Mouse (Mus musculus) T-helper 2 cell (primary cell): ENCODE results near the gene Rufy4.

Experiments used
- in situ Hi-C: fragments of 300-600 bp; cut with MboI, MseI; formaldehyde crosslinking; loops from one replicate; pipeline ENCODE4 v1.15.1; 2025; ENCODE audit warnings: high pct_unique_total_duplicates

Gene Rufy4

GRCm38 (mm10) chr1:74105660-74106059 lies 19.7 kb upstream of the Rufy4 start:
- in situ Hi-C loops: no loop called here

DNA sequence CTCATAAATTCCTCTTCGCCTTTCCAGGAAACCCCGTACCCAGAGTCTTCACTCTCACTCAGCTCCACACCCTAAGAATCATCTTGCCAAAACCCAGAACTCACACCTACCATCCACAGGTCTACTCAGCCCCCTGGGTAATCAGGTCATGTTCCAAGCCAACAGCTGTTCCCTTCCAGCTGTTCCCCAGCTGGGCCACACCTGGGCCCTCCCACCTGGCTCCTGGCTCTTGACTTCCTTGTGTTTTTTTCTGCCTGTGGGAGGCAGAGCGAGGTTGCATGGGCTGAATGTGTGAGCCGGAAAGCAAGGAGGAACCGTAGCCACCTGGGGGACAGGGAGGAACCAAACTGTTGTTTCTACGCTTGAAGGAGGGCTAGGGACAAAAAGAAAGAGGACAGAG lies 19.1 kb upstream of the Rufy4 start:
- in situ Hi-C loops: no loop called here

DNA sequence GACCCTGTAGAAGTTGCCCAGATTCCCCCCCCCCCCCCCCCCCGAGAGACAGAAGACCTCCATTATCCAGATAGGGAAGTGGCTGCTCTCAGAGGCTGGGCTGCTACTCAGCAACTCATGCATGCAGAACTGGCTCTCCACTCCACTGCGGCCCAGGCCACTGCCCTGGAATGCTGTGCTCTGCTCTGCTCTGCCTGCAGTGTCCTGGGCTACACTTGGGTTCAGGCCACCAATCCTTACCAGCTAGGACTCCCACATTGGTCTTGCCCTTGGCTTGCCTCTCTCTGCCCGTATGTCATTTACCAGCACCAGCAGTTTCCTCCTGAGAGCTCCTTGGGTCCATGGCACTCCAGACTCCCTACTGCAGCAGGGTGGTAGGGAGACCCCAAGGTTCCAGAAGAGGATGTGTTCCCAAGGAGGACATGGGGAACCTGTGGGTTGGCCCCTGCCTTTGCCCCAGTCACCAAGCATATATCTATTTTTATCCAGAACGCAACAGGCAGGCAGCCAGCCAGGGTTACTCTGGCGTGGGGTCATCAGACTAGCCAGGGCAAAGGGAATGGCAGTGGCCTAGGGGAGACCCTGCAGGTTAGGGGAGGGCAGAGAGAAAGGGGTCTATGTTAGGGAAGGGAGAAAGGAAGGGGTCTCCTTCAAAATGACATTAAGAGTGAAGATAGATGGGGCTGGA lies 17.3 kb upstream of the Rufy4 start:
- in situ Hi-C loops: no loop called here

- in situ Hi-C loops: no loop called here
Measured at GRCm38 (mm10) chr1:74109670-74110069, 15.7 kb upstream of the Rufy4 start.

DNA sequence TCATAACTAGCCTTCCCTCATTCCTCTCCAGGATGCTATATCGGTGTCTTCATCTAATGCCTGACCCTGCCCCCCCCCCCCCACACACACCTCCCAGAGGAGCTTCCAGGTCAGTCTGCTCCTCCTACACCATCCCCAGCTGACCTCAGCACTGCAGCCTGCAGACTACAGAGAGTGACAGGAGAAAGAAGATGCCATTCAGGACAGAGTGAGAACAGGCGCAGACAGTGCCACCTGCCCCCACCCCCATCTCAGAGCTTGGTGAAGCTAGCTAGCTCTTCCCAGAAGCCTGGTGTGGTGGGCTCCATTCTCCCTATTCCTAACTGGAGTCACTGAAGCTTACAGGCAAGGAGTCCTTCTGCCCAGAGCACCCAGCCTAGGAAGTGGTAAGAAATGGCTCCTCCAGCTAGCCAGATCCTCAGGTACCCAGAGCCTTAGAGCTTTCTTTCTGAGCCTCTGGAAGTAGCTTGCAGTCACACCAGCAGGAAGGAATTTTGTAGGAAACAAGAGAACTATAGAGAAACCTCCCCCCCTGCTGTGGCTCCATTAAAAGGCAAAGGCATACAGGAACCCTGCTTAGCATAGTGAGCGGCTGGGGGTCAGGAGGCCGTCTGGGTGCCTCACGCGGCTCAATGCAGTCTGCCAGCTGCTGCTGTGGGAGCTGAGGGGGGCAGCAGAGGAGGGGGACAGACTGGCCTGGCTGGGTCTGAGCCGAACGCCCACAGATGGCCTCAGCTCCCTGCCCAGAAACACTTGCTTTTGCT lies 14.2 kb upstream of the Rufy4 start:
- in situ Hi-C loops: no loop called here

DNA sequence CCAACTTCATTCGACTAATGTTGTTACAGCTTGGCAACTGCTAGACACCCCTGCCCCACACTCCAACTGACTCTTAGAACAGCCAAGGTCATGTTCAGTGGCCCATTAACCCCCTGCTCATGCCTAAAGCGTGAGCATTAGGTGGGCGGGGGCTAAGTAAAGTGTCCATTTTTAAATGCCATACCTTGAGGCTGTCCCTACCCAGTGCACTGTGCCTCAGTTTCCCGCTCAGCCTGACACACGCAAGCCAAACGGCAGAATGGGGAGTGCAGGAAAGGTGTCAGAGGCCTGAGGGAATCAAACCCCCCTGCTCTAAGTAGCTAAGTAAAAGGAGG lies 13.7 kb upstream of the Rufy4 start:
- in situ Hi-C loops: no loop called here

GRCm38 (mm10) chr1:74113071-74113470 lies 12.3 kb upstream of the Rufy4 start:
- in situ Hi-C loops: no loop called here

DNA sequence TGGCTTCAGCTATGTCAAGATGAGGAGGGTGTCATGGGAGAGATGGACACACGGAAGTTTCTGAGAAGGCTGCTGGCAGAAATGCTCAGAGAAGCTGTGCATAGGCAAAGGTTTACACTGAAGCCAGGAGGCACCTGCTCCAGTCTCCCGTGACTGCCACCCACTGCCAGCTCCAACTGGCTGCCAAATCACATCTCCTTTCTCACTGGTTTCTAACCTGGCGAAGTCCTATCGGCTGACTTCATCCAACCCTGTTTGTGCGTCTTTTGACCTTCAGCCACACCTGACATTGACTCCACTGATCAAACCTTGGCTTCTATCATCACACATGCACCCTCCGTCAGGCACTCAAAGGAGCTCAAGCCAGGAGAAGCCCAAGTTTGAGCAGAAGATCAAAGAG lies 7.5 kb upstream of the Rufy4 start:
- in situ Hi-C loops: no loop called here

- in situ Hi-C loops: no loop called here
Measured at GRCm38 (mm10) chr1:74119115-74119514, 6.2 kb upstream of the Rufy4 start.

DNA sequence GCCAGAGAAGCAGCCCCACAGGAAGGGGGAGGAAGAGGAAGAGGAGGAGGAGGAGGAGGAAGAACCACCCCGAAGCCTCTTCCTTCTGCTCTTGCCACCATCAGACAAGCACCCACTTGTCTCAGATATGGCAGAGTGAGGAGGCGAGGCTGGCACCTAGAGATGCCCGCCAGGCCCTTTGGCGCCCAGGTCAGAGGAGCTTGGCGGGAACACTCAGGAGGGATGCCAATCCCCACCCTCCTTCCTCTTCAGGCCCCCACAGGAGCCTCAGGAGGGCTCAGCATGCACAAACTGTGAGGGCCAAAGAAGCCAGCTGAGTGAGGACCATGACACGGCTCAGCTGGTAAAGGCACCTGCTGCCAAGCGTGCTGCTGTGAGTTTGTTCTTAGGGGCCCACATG lies 4.2 kb upstream of the Rufy4 start:
- in situ Hi-C loops: no loop called here

GRCm38 (mm10) chr1:74121821-74122576 lies 3.3 kb upstream of the Rufy4 start:
- in situ Hi-C loops: no loop called here

GRCm38 (mm10) chr1:74123215-74123614 lies 2.1 kb upstream of the Rufy4 start:
- in situ Hi-C loops: no loop called here

- in situ Hi-C loops: no loop called here
Measured at GRCm38 (mm10) chr1:74124021-74124981, 1.0 kb upstream of the Rufy4 start, which contains the start of gene Tns1. TSS of gene Tns1 (minus strand) at chr1:74124449.

DNA sequence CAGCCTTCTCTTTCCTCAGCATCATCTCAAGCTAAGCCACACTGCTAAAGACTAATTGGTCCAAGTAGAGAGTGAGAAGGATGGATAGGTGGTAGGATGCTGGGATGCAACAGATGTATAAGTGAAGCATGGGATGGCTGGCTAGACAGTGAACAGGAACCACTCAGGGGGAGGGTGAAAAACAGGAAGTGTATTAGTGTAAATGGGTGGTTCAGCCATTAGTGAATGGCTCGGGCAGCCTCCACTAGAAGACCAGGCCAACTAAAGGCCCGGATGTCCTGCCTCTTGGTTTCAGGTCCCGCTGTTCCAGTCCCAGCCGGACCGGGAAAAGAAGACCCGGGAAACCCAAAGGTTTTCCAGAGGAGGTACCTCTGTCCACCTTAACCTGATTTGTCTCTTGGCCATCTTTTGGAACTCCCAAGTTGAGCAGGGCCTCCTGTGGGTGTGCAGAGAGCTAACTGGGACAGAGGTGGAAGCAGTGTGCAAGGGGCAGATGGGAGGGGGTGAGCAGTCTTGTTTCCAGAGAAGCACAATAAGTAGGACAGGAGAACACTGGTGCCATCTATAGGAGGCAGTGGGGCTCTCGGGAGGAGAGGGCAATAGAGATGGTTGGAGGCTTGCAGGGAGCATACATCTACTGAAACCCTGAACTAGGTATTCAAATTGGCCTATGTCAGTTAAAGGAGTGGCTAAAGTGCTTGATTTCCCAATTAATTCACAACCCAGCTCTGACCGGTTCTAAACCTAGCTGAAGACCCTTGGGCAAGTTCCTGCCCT lies 5.7 kb downstream of the Rufy4 start:
- in situ Hi-C loops: no loop called here

- in situ Hi-C loops: no loop called here
Measured at GRCm38 (mm10) chr1:74132011-74132410, 6.7 kb downstream of the Rufy4 start.

GRCm38 (mm10) chr1:74133954-74134353 lies 8.6 kb downstream of the Rufy4 start:
- in situ Hi-C loops: no loop called here

DNA sequence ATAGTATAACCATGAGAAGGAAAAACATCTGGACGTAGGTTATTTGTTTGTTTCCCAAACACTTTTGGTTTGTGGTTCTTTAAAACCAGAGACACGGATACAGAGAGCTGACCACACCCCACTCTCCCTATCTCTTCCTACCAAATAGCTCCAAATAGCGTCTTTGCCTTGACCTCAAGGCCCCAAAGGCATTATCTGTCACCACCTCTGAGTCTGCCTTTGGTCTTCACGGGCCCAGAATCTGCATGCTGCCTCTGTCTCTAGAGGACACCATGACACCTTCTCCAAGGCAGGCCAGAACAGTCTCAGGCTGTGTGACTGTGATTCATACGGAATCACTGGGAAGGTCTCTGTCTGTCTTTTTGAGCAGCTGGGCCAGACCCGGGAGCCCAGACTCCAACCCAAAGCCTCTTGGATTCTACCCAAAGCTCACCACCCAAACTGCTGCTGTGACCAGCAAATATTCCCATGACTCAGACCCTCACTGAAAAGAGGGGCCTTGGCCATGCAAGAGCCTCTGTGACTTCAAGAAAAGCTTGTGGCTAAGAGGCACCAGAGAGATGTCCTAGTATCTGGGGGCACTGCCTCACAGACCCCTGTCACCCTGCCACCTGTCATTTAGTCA lies 10.1 kb downstream of the Rufy4 start:
- in situ Hi-C loops: no loop called here

DNA sequence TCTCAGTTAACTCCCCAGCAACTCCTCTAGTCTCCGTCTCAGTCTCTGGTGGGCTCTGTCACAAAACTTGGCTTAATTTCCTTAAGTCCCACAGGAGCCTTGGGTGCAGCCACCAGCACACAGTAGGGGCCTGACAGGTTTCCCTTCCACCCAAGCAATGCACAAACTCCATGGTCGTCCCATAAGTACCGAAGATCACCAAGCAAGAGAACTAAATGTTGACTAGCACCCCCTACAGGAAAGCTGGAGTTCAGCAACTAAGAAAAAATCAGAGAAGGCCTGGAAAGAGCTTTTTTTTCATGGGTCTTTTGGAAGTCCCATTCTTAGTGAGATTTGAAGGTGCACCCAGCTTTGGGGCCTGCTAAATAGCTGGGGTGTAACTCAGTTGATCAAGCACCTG lies 14.1 kb downstream of the Rufy4 start:
- in situ Hi-C loops: no loop called here

DNA sequence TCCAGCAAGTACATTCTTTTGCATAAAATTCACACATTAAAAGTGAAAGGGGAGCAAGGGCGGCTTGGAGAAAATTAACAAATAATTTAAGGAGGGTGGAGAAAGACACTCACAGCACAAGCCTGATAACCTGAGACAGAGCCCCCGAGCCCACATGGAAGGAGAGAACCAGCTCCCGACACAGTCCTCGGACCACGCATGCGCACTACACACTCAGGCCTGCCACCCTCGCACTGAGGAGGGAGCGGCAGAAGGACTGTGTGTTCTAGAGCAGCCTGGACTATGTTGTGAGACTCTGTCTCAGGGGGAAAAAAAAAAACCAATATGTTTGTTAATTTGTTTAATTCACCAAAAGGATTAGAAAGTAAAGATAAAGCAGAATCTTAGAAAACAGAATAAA lies 16.4 kb downstream of the Rufy4 start:
- in situ Hi-C loops: no loop called here
